Comparison of ENCODE assay signal across 8 mouse cellular contexts in the genomic region with DNA sequence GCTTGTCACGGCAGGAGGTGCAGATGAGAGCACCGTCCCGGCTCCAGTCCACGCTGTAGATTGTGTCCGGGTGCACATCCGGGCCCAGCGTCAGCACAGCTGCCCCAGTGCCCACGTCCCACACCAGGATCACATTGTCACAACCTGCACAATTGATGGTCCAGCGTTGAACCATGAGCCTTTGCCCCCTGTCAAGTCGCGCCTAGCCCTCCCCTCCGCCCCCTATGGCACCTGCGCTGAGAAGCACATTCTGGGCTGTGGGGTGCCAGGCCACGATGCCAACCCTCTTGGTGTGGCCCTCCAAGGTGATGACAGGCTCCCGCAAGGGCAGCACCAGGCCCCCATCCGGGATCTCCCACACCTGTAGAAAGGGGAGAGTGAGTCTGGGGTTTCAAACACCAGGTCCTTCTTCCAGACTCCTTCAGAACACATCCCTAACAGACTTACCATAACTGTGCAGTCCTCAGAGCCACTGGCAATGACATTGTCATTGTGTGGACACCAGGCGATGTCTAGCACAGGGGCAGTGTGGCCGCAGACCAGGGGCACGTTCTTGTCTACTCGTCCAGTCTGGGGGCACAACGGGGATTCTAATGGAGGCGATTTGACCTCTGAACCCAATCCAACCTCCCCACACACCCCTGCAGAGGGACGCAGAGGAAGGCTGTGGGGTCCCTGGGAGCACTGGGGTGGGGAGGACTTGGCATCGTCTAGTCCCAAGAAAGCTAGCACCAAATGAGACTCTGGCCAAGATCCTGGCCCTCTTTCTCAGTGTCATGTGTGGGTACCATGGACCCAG. TPM values are rescaled to one million over a fixed set of nuclear protein-coding genes. Genes with fewer than 3 reads are reported as not detected.
DNase-seq lines count a peak whose midpoint lies in the region; ATAC-seq and TF ChIP-seq lines count a peak whose summit lies in the region.

No protein-coding gene starts in this region.

- DNase-seq in left cerebral cortex, adult 2 months (ENCODE audit: extremely low spot score in 1 of 2, low spot score in 2 of 2): no peak
- DNase-seq in left cerebral cortex, postnatal 14 days (ENCODE audit: low spot score in 2 of 2): no peak
- peak; percentile 25 for DNase-seq in splenic B cell, adult 2 months (ENCODE audit: low read depth, low spot score)
- DNase-seq in ovary, postnatal 14 days (ENCODE audit: low spot score): no peak
- no peak for DNase-seq in right cerebral cortex, postnatal 10 days (ENCODE audit: low spot score in 2 of 2)

- peaks cover 13% of the 10 kb centered on the region; the same call in 1 of the 2 replicates for H3K27me3 ChIP-seq in intestine, postnatal 0 days (replicated peaks; ENCODE audit: control insufficient read depth, insufficient read depth, low read length)
- no peaks in the 10 kb centered on the region for H3K27me3 ChIP-seq in splenic B cell, adult 2 months (ENCODE audit: control insufficient read depth, insufficient read depth, low read length, poor library complexity, severe bottlenecking)

- WGBS in intestine, postnatal 0 days: 65% methylated on average over 24 of the region's 24 CpGs

- H3K36me3 ChIP-seq in intestine, postnatal 0 days (ENCODE audit: control insufficient read depth, insufficient read depth): peaks cover 8% of the 10 kb centered on the region; the same call in 1 of the 2 replicates
- peaks cover 34% of the 10 kb centered on the region for H3K36me3 ChIP-seq in splenic B cell, adult 2 months (ENCODE audit: control insufficient read depth, insufficient read depth, low read length, poor library complexity, severe bottlenecking)

- peak overlapping the region; percentile 62 for H3K27ac ChIP-seq in left cerebral cortex, adult 2 months
- no peak overlapping the region for H3K27ac ChIP-seq in intestine, postnatal 0 days (ENCODE audit: low read depth, low read length)

- H3K9ac ChIP-seq in intestine, postnatal 0 days (ENCODE audit: low read depth, low read length): no peak overlapping the region

- peak overlapping the region; percentile 44; the same call in 1 of the 2 replicates for H3K4me2 ChIP-seq in intestine, postnatal 0 days (replicated peaks; ENCODE audit: low read depth)

- intact Hi-C loops in left cerebral cortex, adult 2 months (cut with DNase I): loop anchor here (5.0 kb wide), 4 partner anchors 41 to 96 kb away; a partner anchor contains a TSS
- intact Hi-C loops in left cerebral cortex, postnatal 14 days (cut with DNase I): loop anchor here (5.0 kb wide), 2 partner anchors 61 to 76 kb away; a partner anchor contains a TSS

- TF ChIP-seq CTCF in left cerebral cortex, adult 2 months (IDR thresholded peaks at IDR 0.05): no peak
- no peak for TF ChIP-seq CTCF in intestine, postnatal 0 days (IDR thresholded peaks at IDR 0.05; ENCODE audit: low read depth)

- peak overlapping the region; percentile 58 for H3K4me3 ChIP-seq in left cerebral cortex, adult 2 months
- H3K4me3 ChIP-seq in intestine, postnatal 0 days (ENCODE audit: low read depth, low read length): no peak overlapping the region

- ATAC-seq in erythroblast, adult 5-6 weeks (replicated peaks; ENCODE audit: low FRiP score, poor library complexity, severe bottlenecking): peak; percentile 16; the same call in 1 of the 2 replicates
- ATAC-seq in intestine, postnatal 0 days: no peak
- ATAC-seq in inflammation-experienced regulatory T-cells, adult 6 months: no peak

- H3K9me3 ChIP-seq in intestine, postnatal 0 days (ENCODE audit: control insufficient read depth): no peaks in the 10 kb centered on the region

- H3K4me1 ChIP-seq in intestine, postnatal 0 days (replicated peaks; ENCODE audit: control insufficient read depth, insufficient read depth, low read length): peaks cover 2% of the 10 kb centered on the region; the same call in 1 of the 2 replicates

RNA-seq across cellular contexts. Expression of a gene that starts 5.8 kb away (rescaled TPM):
- total RNA-seq in left cerebral cortex, adult 2 months (2021): 100 to 1,000 TPM; 164 to 185 TPM
- total RNA-seq in left cerebral cortex, postnatal 14 days (2021): 100 to 1,000 TPM; 173 to 185 TPM
- total RNA-seq in erythroblast, adult 5-6 weeks (2015; ENCODE audit: low replicate concordance): 127 and 157 TPM in 2 replicates
- 132 and 182 TPM in 2 replicates for total RNA-seq in erythroblast, adult 5-6 weeks (2017; ENCODE audit: low replicate concordance)
- 21.5 TPM in 2 replicates for polyA plus RNA-seq in intestine, postnatal 0 days (2015; fragmentation: Nextera tagmentation; extraction: Ambion mirVana)
- 1,000 to 10,000 TPM; 2,119 to 2,488 (median 2,393) TPM for polyA plus RNA-seq in inflammation-experienced regulatory T-cells, adult 6 months (2017; shearing (Covaris generic))

RNA-seq across cellular contexts. Expression of a gene that starts 6.2 kb away (rescaled TPM):
- 10 to 100 TPM; 17.9 to 21.1 TPM for total RNA-seq in left cerebral cortex, adult 2 months (2021)
- total RNA-seq in left cerebral cortex, postnatal 14 days (2021): 10 to 100 TPM; 13.6 to 15.9 TPM
- 0.19 and 1.9 TPM in 2 replicates for total RNA-seq in erythroblast, adult 5-6 weeks (2015; ENCODE audit: low replicate concordance)
- total RNA-seq in erythroblast, adult 5-6 weeks (2017; ENCODE audit: low replicate concordance): 0.42 and 1.4 TPM in 2 replicates
- 4.8 and 5.5 TPM in 2 replicates for polyA plus RNA-seq in intestine, postnatal 0 days (2015; fragmentation: Nextera tagmentation; extraction: Ambion mirVana)
- 10 to 100 TPM; 11.7 to 18.2 (median 13.3) TPM for polyA plus RNA-seq in inflammation-experienced regulatory T-cells, adult 6 months (2017; shearing (Covaris generic))

RNA-seq across cellular contexts. Expression of a gene that starts 6.6 kb away (rescaled TPM):
- 100 to 1,000 TPM; 100 to 106 TPM for total RNA-seq in left cerebral cortex, adult 2 months (2021)
- 100 to 1,000 TPM; 108 to 113 TPM for total RNA-seq in left cerebral cortex, postnatal 14 days (2021)
- 4.8 and 13.4 TPM in 2 replicates for total RNA-seq in erythroblast, adult 5-6 weeks (2015; ENCODE audit: low replicate concordance)
- total RNA-seq in erythroblast, adult 5-6 weeks (2017; ENCODE audit: low replicate concordance): 11.6 and 27.2 TPM in 2 replicates
- 80.4 and 98.2 TPM in 2 replicates for polyA plus RNA-seq in intestine, postnatal 0 days (2015; fragmentation: Nextera tagmentation; extraction: Ambion mirVana)
- 100 to 1,000 TPM in 2 of 3 experiments, 10 to 100 TPM in 1; 89.3 to 196 (median 149) TPM for polyA plus RNA-seq in inflammation-experienced regulatory T-cells, adult 6 months (2017; shearing (Covaris generic))

RNA-seq across cellular contexts. Expression of a gene that starts 25.5 kb away (rescaled TPM):
- 10 to 100 TPM; 10.8 to 13.6 TPM for total RNA-seq in left cerebral cortex, adult 2 months (2021)
- total RNA-seq in left cerebral cortex, postnatal 14 days (2021): 10 to 100 TPM in 1 of 2 experiments, 1 to 10 TPM in 1; 6.7 to 12.7 TPM
- not detected in 2 replicates for total RNA-seq in erythroblast, adult 5-6 weeks (2015; ENCODE audit: low replicate concordance)
- total RNA-seq in erythroblast, adult 5-6 weeks (2017; ENCODE audit: low replicate concordance): 3.6 and 6.0 TPM in 2 replicates
- polyA plus RNA-seq in intestine, postnatal 0 days (2015; fragmentation: Nextera tagmentation; extraction: Ambion mirVana): 6.8 and 8.2 TPM in 2 replicates
- polyA plus RNA-seq in inflammation-experienced regulatory T-cells, adult 6 months (2017; shearing (Covaris generic)): under 1 TPM in 1 of 3 experiments, not detected in 2; 0.65 TPM

RNA-seq across cellular contexts. Expression of a gene that starts 52.6 kb away (rescaled TPM):
- 10 to 100 TPM; 30.2 to 33.5 TPM for total RNA-seq in left cerebral cortex, adult 2 months (2021)
- 10 to 100 TPM; 32.0 to 33.8 TPM for total RNA-seq in left cerebral cortex, postnatal 14 days (2021)
- total RNA-seq in erythroblast, adult 5-6 weeks (2015; ENCODE audit: low replicate concordance): 33.6 and 37.9 TPM in 2 replicates
- 6.8 and 17.6 TPM in 2 replicates for total RNA-seq in erythroblast, adult 5-6 weeks (2017; ENCODE audit: low replicate concordance)
- 21.7 and 25.8 TPM in 2 replicates for polyA plus RNA-seq in intestine, postnatal 0 days (2015; fragmentation: Nextera tagmentation; extraction: Ambion mirVana)
- 100 to 1,000 TPM in 1 of 3 experiments, 10 to 100 TPM in 2; 46.5 to 103 (median 70.1) TPM for polyA plus RNA-seq in inflammation-experienced regulatory T-cells, adult 6 months (2017; shearing (Covaris generic))

Comparison
In these comparisons a context has a peak if more than half of its experiments do, and no peak if none do; other contexts are left out.
1. RNA of a gene that starts 6.2 kb away (total RNA-seq): 17.9 to 21.1 TPM in left cerebral cortex, adult 2 months and 13.6 to 15.9 TPM in left cerebral cortex, postnatal 14 days; 0.19 to 1.9 TPM in erythroblast, adult 5-6 weeks; every median in the first group is over 4 times any median in the second.